Mouse (Mus musculus): ENCODE measurements around the gene Gramd1c.

Gene Gramd1c

GRCm38 (mm10) chr16:43951591-43951990, 111.6 kb downstream of the Gramd1c start:
- no peak for DNase-seq

- no peak for DNase-seq
These were observed 117.3 kb downstream of the Gramd1c start for GRCm38 (mm10) chr16:43945869-43946268.

- DNase-seq, result peak; percentile 36 to 61
These were observed 117.8 kb downstream of the Gramd1c start for GRCm38 (mm10) chr16:43945351-43945750.

GRCm38 (mm10) chr16:43940846-43941245, 122.3 kb downstream of the Gramd1c start:
- DNase-seq, result no peak

DNA sequence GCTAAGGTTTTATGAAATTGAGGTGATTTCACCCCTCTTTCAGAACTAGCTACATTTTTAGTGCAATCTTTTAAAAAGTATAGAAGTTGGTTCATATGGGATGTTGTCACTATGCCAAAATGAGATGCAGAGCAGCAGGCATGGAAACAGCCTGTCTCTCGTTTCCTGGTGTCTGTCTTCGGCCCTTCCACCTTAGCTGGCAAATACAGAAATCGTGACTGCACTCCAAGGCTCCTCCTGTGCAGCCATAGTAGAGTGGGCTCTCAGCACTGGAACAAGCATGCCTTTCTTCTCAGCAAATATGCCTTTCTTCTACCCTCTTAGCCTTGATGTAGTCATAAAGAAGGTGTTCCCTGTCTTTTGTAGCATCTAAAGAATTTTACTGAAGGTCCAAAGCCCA, 127.3 kb downstream of the Gramd1c start:
- DNase-seq, result peak in 1 of 2 experiments; percentile 40

DNA sequence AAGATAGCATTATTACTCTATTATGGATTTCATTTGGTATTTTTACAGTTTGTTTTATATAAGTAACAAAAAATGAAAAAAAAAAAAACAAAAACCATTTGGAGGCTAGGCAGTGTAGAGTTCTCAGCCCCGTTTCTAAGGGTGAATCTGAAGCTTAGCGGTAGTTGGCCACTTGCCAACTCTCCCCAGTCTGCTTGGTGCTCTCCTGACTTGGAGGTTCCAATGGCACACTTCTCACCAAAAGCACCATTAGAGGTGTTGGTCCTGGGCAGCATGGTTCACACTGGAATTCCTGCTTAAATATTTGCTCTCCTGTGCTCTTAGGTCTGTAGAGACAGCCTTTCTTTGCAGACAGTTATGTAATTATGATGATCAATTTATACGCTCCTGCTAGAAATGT, 127.8 kb downstream of the Gramd1c start:
- peak; percentile 63 to 66 for DNase-seq

DNA sequence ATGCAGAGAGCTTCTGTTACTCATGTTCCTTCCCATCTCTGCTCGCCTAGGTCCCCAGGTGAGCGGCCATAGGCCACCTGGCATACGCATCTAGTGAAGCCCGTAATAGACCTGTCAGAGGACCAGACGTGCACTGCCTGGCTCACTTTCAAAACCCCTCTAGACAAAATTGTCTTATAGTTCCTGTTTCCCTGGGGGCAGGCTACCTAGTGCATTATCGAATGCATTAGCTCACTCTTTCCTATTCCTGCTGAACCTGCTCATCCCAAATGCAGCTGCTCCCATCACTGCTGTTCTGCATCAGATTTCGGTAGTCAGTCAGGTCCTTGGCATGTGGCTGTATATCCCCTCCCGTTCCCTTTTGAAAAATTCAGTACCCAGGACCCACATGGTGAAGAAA, 128.3 kb downstream of the Gramd1c start:
- peak; percentile 33 to 37 for DNase-seq

DNA sequence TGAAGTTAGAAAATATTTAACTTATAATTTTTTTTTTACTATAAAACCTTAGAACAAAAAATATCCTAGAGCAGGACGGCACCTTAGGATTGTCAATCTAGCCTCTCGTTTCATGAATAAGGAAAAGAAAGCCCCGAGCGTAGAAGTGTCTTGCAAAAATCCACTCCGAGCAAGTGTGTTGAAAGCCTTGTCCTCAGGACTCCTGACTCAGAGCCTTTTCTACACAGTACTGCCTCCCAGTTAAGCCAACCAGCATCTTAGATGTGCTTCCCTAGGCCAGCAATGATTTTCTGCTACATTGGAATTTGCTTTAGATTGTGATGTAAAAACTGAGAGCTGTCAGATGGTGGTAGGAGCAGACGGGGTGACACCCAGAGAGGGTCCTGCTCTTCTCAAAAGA, 130.1 kb downstream of the Gramd1c start:
- no peak for DNase-seq

DNA sequence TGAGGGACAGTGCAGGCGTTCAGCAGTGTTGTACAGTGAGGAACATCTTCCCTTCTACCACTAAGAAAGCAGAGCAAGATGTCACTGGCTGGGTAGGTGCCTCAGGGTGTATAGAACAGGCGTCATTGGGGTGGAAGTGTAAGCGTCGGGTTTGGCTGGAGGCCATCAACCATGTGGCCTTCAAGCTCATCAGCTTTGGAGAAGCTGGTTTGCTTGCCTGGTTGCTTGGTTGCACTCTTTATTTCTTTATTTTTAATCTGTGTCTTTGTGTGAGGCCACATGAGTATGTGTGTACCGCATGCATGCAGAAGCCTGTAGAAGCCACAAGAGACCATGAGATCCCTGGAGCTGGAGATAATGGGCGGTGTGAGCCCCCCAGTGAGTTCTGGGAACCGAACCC, 130.8 kb downstream of the Gramd1c start:
- no peak for DNase-seq

GRCm38 (mm10) chr16:43931502-43931901, 131.6 kb downstream of the Gramd1c start:
- DNase-seq, result no peak

DNA sequence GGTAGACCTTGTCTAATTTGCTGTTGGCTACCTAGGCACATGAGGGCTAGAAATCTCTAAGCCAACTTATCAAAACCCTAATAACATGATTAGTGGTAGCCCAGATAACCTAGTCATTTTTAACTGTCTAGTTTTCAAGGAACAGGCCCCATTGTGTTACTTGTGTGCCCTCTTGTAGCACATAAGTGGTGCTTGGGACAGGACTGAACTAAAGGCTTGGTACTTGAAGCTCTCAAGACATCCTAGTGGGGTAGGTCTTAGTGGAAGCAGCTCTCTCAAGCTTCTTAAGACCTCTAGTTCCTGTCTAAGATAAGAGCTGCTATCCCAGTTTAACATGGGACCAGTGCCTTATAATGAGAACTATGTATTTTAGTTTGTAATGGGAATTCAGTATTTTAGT, 132.6 kb downstream of the Gramd1c start:
- DNase-seq, result no peak

All from cerebellum, postnatal 14 days (tissue).